Mouse (Mus musculus) cerebellum, adult 9-10 months (tissue): ENCODE data around the gene Ly6g5c.

ENCODE experiments used
- DNase-seq: peaks from one replicate; pipeline ENCODE4 v3.0.0; 2022

Ly6g5c gene

GRCm38 (mm10) chr17:35147348-35147747 is 39.3 kb downstream of the Ly6g5c start:
- no peak for DNase-seq

GRCm38 (mm10) chr17:35147922-35148639 is 40.0 kb downstream of the Ly6g5c start:
- DNase-seq, result no peak

- DNase-seq, result no peak
Observed at GRCm38 (mm10) chr17:35152121-35152520, 44.0 kb downstream of the Ly6g5c start.

- DNase-seq, result no peak
Observed at GRCm38 (mm10) chr17:35153077-35153476, 45.0 kb downstream of the Ly6g5c start.

- DNase-seq, result no peak
Observed at GRCm38 (mm10) chr17:35153931-35154330, 45.9 kb downstream of the Ly6g5c start.

GRCm38 (mm10) chr17:35154616-35155015 is 46.5 kb downstream of the Ly6g5c start:
- DNase-seq, result no peak

- DNase-seq, result no peak
Observed at GRCm38 (mm10) chr17:35155451-35155850, 47.4 kb downstream of the Ly6g5c start.

GRCm38 (mm10) chr17:35156461-35157200 is 48.6 kb downstream of the Ly6g5c start:
- no peak for DNase-seq

- DNase-seq, result no peak
Observed at GRCm38 (mm10) chr17:35157254-35157653, 49.2 kb downstream of the Ly6g5c start.

GRCm38 (mm10) chr17:35157661-35158175 is 49.6 kb downstream of the Ly6g5c start:
- peak; percentile 26 for DNase-seq

GRCm38 (mm10) chr17:35158850-35159593 is 50.9 kb downstream of the Ly6g5c start:
- peak; percentile 13 for DNase-seq

- peak; percentile 37 for DNase-seq
Observed at GRCm38 (mm10) chr17:35159638-35160037, 51.6 kb downstream of the Ly6g5c start.

GRCm38 (mm10) chr17:35161421-35161820 is 53.3 kb downstream of the Ly6g5c start:
- DNase-seq, result no peak
